Mouse (Mus musculus) embryonic stem cell, embryonic (primary cell): ENCODE measurements around the gene Sec22b.

ENCODE experiments used
- CTCF ChIA-PET, 4 experiments: fragments of 300-600 bp in 2 of 4; fragments of 350-600 bp in 2 of 4; sonication (Branson Sonifier 250); formaldehyde crosslinking; loops; one replicate each; lab custom pipeline; 2022; ENCODE audit warnings: inconsistent platforms in 2 of 4; lab: Charles Lee
- POLR2A ChIA-PET, 4 experiments: fragments of 300-600 bp in 2 of 4; fragments of 350-600 bp in 2 of 4; sonication (Branson Sonifier 250); formaldehyde crosslinking; loops; one replicate each; lab custom pipeline; 2022; ENCODE audit warnings: antibody characterized with exemption in 4 of 4, inconsistent platforms in 1 of 4; lab: Charles Lee

Gene Sec22b

DNA sequence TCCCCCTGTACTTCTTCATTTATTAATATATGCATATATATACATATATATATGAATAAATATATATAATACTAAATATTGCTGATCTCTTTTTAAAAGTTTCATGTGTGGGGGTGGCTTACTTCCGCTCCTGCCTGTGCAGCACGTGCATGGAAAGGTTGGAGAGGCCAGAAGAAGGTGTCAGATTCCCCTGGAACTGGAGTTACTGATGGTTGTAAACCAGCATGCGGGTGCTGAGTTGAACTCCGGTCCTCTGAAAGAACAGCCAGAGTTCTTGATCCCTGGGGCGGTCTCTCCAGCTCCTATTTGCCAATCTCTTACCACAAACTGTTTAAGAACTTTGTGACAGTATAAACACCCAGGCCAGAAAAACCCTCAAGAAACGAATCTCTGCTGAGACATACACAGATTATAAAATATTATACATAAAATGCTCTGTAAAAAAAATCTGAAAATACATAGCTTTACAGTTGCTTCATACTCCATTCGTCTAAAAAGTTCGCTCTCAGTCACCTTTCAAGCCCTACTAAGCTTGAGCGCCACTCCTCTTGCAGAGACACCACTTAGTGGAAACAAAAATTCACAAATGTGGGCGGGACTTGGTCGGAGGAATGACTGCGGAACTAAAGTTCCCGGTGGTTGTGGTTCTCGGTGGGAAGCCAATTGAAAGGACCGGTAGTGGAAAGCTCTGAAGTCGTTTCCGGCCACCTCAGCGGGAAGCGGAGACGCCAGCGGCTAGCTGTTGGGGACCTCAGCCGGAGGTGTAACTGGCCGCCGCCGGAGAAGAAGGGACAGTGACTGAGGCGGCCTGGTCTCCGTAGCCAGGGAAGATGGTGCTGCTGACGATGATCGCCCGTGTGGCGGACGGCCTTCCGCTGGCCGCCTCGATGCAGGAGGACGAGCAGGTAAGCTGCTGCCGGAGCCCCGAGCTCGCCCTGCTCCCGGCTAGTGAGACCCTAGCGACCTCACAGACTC, at the start of gene Sec22b:
Gene Sec22b (plus strand): TSS at position 675 of the 975 bp plus-strand sequence.
- POLR2A ChIA-PET, result interaction anchor here (0.5 to 1.7 kb wide), 40 partner anchors 9 to 599 kb away, joined by 3 to 8 read pairs (median 3); partner anchors contain the start of genes Notch2 (in 2 of the 4), Prkab2 (in 1 of the 4) and Reg4 (in 1 of the 4)
- CTCF ChIA-PET, result interaction anchor here in 3 of 4 experiments (0.7 to 1.8 kb wide), 5 partner anchors 9 to 219 kb away, joined by 3 to 9 read pairs (median 4); no protein-coding TSS in a partner anchor

DNA sequence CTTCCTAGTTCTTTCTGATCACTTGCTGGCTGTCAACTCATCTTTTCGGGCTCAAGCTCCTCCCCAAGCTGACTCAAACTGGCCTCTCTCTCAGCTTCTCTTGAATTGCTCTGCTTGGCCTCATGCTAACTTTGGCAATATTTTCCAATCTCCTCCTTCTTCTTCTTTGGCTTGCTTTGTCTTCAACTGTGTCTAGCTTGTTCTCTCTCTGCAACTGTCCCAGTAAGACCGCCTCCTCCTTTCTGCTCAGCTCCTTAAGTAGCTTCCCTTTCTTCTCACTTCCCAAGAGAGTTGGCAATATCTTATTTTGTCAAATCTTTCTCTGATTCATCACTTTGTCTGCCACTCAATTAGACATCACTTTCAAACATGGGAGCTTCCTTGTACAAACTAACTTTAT, 49.2 kb upstream of the Sec22b start:
- ChIA-PET CTCF (interaction anchor here in 1 of 4 experiments (0.6 kb wide), 1 partner anchor 1529 kb away, joined by 3 read pairs; no protein-coding TSS in a partner anchor), POLR2A (interaction anchor here in 1 of 4 experiments (1.2 kb wide), 1 partner anchor 14 kb away, joined by 4 read pairs; no protein-coding TSS in a partner anchor)

DNA sequence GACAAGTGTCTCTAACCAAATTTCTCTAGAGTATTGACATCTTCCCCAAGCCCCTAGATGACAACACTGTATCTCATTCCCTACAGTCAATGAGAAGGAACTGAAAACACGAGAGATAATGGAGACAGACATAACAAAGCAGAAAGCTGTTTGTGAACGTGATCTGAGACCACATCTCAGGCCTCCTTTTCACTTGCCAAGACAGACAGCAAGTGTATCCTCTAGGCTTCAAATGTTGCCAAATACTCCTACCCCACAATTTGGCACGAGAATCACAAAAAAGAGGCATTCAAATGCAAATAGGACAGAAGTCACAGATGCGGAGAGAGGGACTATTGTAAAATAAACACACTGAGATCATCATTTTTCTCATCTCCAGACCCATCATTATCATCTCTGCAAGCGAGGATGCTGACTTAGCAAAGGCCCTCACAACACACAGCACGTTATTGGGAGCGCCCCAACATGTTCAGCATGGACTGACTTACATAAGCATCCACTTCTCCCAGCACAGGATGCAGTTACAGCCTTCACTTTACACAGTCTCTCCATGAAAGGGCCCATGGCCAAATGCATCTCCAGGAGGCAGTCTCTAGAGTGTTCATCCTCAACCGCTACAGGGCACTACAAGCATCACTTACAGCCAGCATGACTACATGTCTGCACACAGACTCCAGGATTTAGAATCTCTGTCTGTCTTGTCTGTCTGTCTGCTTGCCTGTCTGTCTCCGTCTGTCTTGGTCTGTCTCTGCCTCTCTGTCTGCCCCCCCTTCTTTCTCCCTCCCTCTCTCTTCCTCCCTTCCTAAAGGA, 46.2 kb upstream of the Sec22b start:
- POLR2A ChIA-PET, result no interaction called here

DNA sequence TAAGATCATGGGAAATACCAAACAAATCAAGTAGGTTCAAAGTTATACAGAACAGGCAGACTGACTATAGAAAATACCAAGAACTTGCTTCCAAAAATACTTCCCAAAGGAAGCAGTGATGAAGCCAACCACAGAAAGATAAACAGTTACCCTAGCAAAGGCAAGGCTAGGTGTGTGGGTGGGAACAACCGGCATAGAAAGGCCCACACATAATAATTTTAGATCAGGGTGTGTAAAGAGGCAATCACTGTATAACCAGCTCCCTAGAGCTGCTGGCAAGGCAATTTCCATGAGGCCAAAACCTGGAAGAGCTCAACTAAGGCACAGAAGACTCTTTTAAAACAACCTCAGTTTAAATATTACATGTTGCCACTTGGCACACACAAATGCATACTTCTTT, 41.6 kb upstream of the Sec22b start:
- ChIA-PET CTCF (no interaction called here), POLR2A (interaction anchor here in 1 of 4 experiments (0.7 kb wide), 1 partner anchor 10 kb away, joined by 3 read pairs; no protein-coding TSS in a partner anchor)

More for the DNA sequence above, 46.2 kb upstream of the Sec22b start:
- CTCF ChIA-PET, result no interaction called here

DNA sequence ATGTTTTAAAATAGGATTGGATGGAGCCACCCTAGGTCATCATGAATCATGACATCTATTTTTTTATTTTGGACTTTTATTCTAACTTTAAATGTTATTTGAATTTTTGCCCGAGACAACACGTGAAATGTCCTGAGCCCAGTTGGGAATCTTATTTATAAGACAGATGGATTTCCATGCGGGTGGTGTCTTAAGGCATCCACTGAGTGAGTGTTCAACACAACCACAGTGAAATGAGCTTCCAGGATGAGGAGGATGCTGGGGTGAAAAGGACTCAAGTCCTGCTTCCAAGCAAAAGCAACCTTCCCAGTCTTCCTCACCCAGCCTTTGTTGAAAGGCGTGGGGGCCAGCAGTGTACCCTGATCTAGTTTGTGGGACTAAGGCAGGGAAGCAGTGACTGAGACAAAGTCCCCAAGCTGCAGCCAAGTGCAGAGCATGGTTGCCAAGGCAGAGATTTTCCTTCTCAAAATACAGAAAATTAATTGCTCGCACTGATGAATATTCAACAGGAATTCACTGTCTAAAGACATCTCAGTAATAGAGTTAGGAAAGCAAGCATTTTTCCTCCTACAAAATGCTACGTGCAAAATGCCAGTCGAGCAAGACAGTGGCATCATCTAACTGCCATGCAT, 40.1 kb upstream of the Sec22b start:
- POLR2A ChIA-PET, result no interaction called here
- CTCF ChIA-PET, result interaction anchor here in 1 of 4 experiments (0.6 kb wide), 1 partner anchor 36 kb away, joined by 3 read pairs; no protein-coding TSS in a partner anchor

DNA sequence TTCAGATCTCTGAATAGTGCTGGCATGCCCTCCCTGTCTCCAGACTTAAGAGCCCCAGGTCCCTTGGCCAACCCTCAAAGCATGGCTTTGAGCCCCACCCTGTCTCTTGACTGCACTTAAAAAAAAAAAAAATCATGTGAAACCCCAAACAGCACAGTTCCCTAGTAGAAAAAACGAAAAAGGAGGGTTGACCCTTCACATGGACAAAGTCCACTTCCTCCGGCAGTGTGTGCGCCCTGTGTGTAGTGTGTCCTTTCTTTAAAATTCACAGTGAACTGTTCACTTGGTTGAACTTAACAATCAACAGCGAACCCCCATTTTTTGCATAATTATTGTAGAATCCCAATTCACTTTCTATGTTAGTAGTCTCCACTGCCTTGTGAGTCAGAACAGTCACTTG, 34.3 kb upstream of the Sec22b start:
- CTCF ChIA-PET, result interaction anchor here in 1 of 4 experiments (1.4 to 1.6 kb wide), 2 partner anchors 12 to 185 kb away, joined by 7 to 8 read pairs; no protein-coding TSS in a partner anchor
- POLR2A ChIA-PET, result interaction anchor here in 1 of 4 experiments (0.8 kb wide), 1 partner anchor 15 kb away, joined by 4 read pairs; no protein-coding TSS in a partner anchor

DNA sequence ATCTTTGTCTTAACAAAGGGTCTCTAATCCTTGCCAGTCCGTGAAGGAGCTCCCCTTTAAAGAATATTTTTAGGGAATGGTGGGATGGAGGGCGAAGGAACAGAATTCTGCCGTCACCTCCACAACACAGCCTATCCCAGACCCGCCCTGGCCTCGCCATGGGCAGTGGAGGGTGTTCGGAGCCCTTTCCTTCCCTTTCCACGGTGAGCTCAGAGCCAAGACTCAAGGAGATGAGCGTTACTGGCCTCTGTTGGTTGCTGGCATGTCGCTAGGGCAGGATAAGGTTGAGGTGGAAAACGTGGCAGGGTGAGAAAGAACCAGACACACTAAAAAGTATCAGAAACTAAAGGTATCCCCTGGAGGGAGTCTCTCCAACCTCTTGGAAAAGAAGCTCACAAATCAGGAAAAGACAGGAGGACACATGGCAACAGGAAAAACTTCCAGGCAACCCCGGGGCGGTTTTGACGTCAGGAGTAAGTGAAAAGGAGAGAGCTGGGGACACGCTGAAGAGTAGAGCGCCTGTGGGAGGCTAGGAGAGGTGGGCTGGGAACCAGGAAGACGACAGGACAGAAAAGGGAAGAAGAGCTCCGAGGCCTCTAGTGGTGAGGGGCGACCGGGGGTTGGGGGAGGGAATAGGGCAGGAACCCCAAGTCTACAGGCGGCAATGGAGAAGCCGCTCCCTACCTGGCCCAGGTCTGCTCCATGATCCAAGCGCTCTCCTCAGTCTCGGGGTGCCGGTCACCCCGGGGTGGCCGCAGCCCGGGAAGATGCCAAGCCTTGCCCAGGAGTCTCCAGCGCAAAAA, 33.6 kb upstream of the Sec22b start:
- CTCF ChIA-PET, result interaction anchor here (0.5 to 3.2 kb wide), 8 partner anchors 12 to 186 kb away, joined by 3 to 18 read pairs (median 3); no protein-coding TSS in a partner anchor
- POLR2A ChIA-PET, result interaction anchor here in 2 of 4 experiments (0.5 to 2.3 kb wide), 8 partner anchors 10 to 184 kb away, joined by 3 to 8 read pairs (median 3); partner anchors contain the start of gene Sec22b (in 1 of the 2)

DNA sequence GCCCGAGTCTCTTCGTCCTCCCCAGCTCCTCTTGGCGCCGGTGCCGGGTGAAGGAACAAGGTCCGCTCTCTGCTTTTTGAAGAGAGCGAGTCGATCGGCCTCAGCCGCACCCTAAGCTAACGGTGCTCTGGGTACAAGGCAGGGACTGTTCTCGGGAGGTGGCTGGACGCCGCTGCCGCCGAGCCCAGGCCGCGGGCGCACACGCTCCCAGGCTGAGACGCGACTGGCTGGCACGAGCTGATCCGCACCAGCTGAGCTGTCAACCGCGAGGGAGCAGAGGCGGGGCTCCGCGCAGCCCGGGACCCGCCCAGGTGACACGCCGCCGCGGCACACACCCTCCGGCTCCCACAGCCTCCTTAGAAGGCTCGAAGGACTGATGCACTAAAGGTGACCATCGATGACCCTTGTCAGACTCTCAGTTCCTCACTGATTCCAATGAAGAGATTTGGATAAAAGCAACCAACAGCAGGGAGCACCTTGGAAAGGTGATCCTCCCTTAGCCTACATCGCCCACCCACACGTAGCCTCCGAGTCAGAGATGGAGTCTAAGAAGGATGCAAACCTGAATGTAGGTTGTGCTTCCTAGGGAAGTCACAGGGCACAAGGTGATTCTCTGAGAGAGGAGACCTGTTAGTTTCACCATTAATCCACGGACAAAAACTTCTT, 32.8 kb upstream of the Sec22b start:
- ChIA-PET CTCF (interaction anchor here (0.5 to 3.2 kb wide), 11 partner anchors 11 to 187 kb away, joined by 3 to 21 read pairs (median 3); no protein-coding TSS in a partner anchor), POLR2A (interaction anchor here in 3 of 4 experiments (0.7 to 2.3 kb wide), 10 partner anchors 9 to 185 kb away, joined by 3 to 8 read pairs (median 3); partner anchors contain the start of gene Sec22b (in 1 of the 3))

DNA sequence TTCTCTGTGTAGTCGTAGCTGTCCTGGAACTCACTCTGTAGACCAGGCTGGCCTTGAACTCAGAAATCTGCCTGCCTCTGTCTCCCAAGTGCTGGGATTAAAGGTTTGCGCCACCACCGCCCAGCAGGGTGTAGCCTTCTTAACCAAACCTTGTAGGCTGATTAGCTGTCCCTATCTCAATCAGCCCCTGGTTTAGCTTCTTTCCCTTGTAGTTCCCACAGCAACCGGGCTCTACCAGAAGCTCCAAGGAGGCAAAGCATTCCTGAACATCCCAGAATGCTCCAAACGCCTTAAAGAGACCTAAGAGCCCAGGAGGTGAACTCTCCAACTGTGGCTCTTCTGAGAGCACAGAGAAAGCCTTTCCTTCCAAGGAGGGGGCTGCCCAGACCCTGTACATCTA, 32.3 kb upstream of the Sec22b start:
- CTCF ChIA-PET, result interaction anchor here in 3 of 4 experiments (0.6 to 3.2 kb wide), 5 partner anchors 19 to 211 kb away, joined by 3 to 21 read pairs (median 7); partner anchors contain the start of gene Prkab2 (in 1 of the 3)
- POLR2A ChIA-PET, result interaction anchor here in 3 of 4 experiments (0.7 to 2.3 kb wide), 7 partner anchors 9 to 186 kb away, joined by 3 to 8 read pairs (median 3); partner anchors contain the start of gene Sec22b (in 1 of the 3)

DNA sequence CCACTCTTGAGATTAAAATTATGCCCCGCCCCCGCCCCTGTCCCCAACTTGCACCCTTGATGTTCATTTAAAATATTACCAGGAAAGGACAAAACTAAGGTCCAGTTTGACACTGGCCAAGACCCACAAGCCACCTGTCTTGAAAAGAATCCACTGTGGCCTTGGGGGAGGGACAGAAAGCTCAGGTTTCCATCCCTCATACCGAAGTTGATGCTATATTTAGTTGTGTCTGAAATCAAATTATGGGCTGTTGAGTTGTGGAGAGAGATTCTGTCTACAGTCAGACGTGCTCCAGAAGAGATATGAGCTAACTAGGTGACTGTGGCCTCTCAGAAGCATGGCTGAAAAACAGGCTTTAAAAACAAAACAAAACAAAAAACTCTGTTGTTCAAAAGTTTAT, 31.3 kb upstream of the Sec22b start:
- ChIA-PET POLR2A (interaction anchor here in 2 of 4 experiments (0.7 to 1.1 kb wide), 4 partner anchors 8 to 284 kb away, joined by 3 to 4 read pairs (median 3); no protein-coding TSS in a partner anchor), CTCF (interaction anchor here in 2 of 4 experiments (1.4 to 3.2 kb wide), 2 partner anchors 188 kb away, joined by 4 to 18 read pairs; no protein-coding TSS in a partner anchor)

DNA sequence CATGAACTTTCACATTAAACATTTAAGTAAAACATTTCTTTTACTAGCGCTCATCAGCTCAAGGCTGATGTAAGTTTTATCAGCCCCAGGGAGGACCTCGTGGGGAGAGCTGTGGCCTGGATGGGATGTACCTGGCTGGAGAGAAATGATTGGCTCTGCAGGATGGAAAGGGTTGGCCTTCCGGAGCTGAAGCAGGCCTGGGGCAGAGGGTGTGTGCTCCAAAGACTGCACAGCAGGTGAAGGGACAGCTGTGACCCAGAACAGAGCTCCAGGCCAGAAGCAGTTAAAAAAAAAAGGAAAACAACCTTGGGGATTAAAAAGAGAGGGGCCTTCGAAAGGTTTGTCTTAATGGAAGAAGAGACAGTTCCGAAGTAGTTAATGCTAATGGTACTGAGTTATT, 26.2 kb upstream of the Sec22b start:
- ChIA-PET CTCF (interaction anchor here in 3 of 4 experiments (1.4 to 1.6 kb wide), 3 partner anchors 193 kb away, joined by 10 read pairs; no protein-coding TSS in a partner anchor), POLR2A (interaction anchor here in 3 of 4 experiments (0.5 to 2.0 kb wide), 14 partner anchors 9 to 353 kb away, joined by 3 to 10 read pairs (median 4); partner anchors contain the start of gene Sec22b (in 2 of the 3))

DNA sequence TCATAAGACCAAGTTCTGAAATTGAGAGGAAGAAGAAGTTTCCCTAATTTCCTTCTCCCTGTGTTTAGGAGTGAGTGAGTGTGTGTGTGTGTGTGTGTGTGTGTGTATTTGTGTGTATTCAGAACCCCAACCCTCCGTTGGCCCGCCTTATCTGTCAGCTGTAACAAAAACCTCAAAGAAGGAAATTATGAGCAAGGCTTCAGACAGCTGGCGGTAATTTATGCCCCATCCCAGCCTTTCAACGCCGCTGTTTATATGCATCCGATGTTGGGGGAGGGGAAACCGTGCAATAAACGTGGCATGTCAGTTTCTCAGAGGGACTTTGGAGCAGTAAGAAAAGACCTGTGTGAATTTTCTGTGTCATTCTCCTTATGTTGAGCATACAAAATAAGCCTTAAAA, 24.7 kb upstream of the Sec22b start:
- ChIA-PET POLR2A (interaction anchor here in 1 of 4 experiments (1.1 to 2.0 kb wide), 3 partner anchors 12 to 195 kb away, joined by 3 to 10 read pairs (median 9); partner anchors contain the start of gene Pde4dip), CTCF (interaction anchor here in 1 of 4 experiments (5.4 kb wide), 1 partner anchor 195 kb away, joined by 36 read pairs; no protein-coding TSS in a partner anchor)

DNA sequence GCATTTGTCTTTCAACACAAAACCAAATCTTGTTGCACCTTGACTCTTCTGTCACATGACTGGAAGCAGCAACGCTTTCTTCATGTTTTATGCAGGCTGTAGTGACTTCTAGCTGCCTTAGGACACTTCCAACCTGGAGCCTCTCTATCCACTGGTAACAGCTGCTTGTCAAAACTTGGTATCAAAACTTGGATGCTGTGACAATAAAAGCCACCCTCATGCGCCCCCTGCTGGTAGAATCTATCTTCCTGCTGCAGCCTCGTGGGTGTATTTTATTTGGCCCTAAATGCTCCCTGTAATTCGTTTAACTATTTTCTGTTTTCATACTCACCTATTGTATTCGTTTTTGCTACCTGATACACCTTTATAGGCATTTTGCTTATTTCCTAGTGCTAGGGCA, 21.8 kb upstream of the Sec22b start:
- ChIA-PET POLR2A (interaction anchor here in 1 of 4 experiments (1.3 kb wide), 1 partner anchor 199 kb away, joined by 3 read pairs; no protein-coding TSS in a partner anchor), CTCF (interaction anchor here (0.6 to 5.4 kb wide), 13 partner anchors 12 to 380 kb away, joined by 3 to 36 read pairs (median 5); partner anchors contain the start of gene Notch2 (in 1 of the 4))

DNA sequence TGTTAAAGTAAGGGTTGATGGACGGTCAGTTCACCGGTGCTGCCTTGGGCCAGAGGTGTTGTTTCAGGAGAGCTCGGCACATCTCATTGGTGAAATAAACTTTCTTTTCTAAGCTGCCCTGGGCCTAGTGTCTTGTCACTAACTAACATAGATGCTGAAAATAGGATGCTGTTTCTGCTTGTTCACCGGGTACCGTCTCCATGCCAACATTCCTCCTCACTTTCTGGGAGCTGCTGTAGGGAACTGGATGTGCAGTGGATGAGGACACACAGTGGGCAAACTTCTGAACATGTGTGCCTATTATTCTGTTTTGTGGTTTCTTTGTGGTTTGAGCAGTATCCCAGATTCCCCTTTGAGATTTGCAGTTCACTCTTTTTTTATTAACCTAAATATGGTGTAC, 19.4 kb upstream of the Sec22b start:
- POLR2A ChIA-PET, result no interaction called here
- CTCF ChIA-PET, result interaction anchor here in 2 of 4 experiments (1.4 to 1.5 kb wide), 2 partner anchors 200 kb away, joined by 5 to 6 read pairs; no protein-coding TSS in a partner anchor

DNA sequence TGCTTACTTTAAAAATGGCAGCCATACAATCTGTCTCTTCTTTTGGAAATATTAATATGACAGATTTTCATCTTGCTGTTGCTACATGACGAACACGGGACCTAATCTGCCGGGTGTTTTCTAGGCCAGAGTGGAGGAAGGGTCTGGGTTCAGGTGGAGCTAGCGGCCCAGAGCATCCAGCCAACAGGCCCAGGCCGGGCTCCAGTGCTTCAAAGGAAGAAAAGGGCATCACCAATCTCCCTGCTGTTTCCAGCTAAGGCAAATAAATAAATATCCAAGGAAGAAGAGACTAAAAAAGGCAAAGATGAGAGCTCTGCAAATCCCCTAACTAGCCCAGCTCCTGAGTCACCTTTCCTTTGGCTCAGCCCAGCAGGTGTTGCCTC, 13.2 kb upstream of the Sec22b start:
- ChIA-PET POLR2A (interaction anchor here in 2 of 4 experiments (1.2 to 1.6 kb wide), 5 partner anchors 11 to 206 kb away, joined by 3 to 9 read pairs (median 4); partner anchors contain the start of gene Sec22b (in 2 of the 2)), CTCF (interaction anchor here in 3 of 4 experiments (0.7 to 1.9 kb wide), 5 partner anchors 14 to 207 kb away, joined by 3 to 12 read pairs (median 4); partner anchors contain the start of gene Sec22b (in 1 of the 3))
